Mouse (Mus musculus) hindbrain, embryonic 13.5 days (tissue): Measurements from ENCODE around the gene 1110017D15Rik. TPM values are rescaled to one million over a fixed set of nuclear protein-coding genes. Genes with fewer than 3 reads are reported as not detected.

Source experiments
- polyA plus RNA-seq: library from polyadenylated mRNA; unstranded; fragments of >200 nt; fragmentation: Nextera tagmentation; extraction: Ambion mirVana; gene quantifications from 2 replicates; pipeline ENCODE4 v1.2.1, GENCODE M21; 2015

1110017D15Rik gene
- polyA plus RNA-seq, 1 experiment from 2014 or later: 17.9 TPM

Other genes with a start within 250 kb of the 1110017D15Rik start
- gene Ubap2, start 242.2 kb downstream of the 1110017D15Rik start, polyA plus RNA-seq: 51.1 and 53.1 TPM in 2 replicates
- 81.7 and 82.6 TPM in 2 replicates for gene Dcaf12, start 202.4 kb downstream of the 1110017D15Rik start, polyA plus RNA-seq
- gene Ubap1, start 168.3 kb downstream of the 1110017D15Rik start, polyA plus RNA-seq: 70.4 and 71.8 TPM in 2 replicates
- 4.6 and 5.1 TPM in 2 replicates for gene Kif24, start 52.4 kb downstream of the 1110017D15Rik start, polyA plus RNA-seq
- gene Nudt2, start 52.2 kb downstream of the 1110017D15Rik start, polyA plus RNA-seq: 58.0 and 60.4 TPM in 2 replicates
- gene AI464131, start 14.3 kb downstream of the 1110017D15Rik start, polyA plus RNA-seq: 7.0 TPM in 2 replicates
- 16.7 and 18.1 TPM in 2 replicates for gene Fam219a, start 52.2 kb upstream of the 1110017D15Rik start, polyA plus RNA-seq
- gene Dnaic1, start 52.4 kb upstream of the 1110017D15Rik start, polyA plus RNA-seq: 3.2 and 5.0 TPM in 2 replicates
- gene Enho, start 123.0 kb upstream of the 1110017D15Rik start, polyA plus RNA-seq: 92.0 and 95.2 TPM in 2 replicates
- 24.4 and 27.8 TPM in 2 replicates for gene Cntfr, start 179.8 kb upstream of the 1110017D15Rik start, polyA plus RNA-seq
- gene Il11ra1, start 182.7 kb upstream of the 1110017D15Rik start, polyA plus RNA-seq: 47.6 and 48.5 TPM in 2 replicates
- 63.0 and 66.8 TPM in 2 replicates for gene Rpp25l, start 196.2 kb upstream of the 1110017D15Rik start, polyA plus RNA-seq
- 301 and 303 TPM in 2 replicates for gene Dctn3, start 205.8 kb upstream of the 1110017D15Rik start, polyA plus RNA-seq
- 1.1 and 2.2 TPM in 2 replicates for gene Arid3c, start 213.8 kb upstream of the 1110017D15Rik start, polyA plus RNA-seq
- gene Galt, start 237.9 kb upstream of the 1110017D15Rik start, polyA plus RNA-seq: 36.6 and 42.8 TPM in 2 replicates
- gene Sigmar1, start 238.8 kb upstream of the 1110017D15Rik start, polyA plus RNA-seq: 58.9 and 62.0 TPM in 2 replicates